Mouse (Mus musculus) kidney, embryonic 14.5 days (tissue): Measurements from ENCODE around the gene Nup98. TPM values are rescaled to one million over a fixed set of nuclear protein-coding genes. Genes with fewer than 3 reads are reported as not detected.

Source experiments
- ATAC-seq: fragments of 200-750 bp; cut with Nextera tagmentation; 2 replicates; pipeline ENCODE4 v1.8.0; 2017; ENCODE audit warnings: moderate number of reproducible peaks, mild to moderate bottlenecking, moderate TSS enrichment, moderate library complexity; ENCODE audit not compliant: low FRiP score, low TSS enrichment
- H3K27ac ChIP-seq: fragments of 300-500 bp; sonication (generic); 2 replicates; pipeline ENCODE4 v1.5.1; 2014; ENCODE audit warnings: low read depth, mild to moderate bottlenecking, low read length, moderate library complexity, mixed read lengths
- H3K27me3 ChIP-seq: fragments of 300-500 bp; sonication (generic); 2 replicates; pipeline ENCODE4 v1.6.1; 2014; ENCODE audit warnings: mild to moderate bottlenecking, low read length; ENCODE audit not compliant: control insufficient read depth, insufficient read depth
- H3K36me3 ChIP-seq: fragments of 300-500 bp; sonication (generic); 2 replicates; pipeline ENCODE4 v1.6.1; 2014; ENCODE audit warnings: low read length, mixed read lengths; ENCODE audit not compliant: control insufficient read depth, insufficient read depth
- H3K4me1 ChIP-seq: fragments of 300-500 bp; sonication (generic); 2 replicates; pipeline ENCODE4 v1.6.1; 2014; ENCODE audit warnings: low read length, mixed read lengths; ENCODE audit not compliant: control insufficient read depth, insufficient read depth
- H3K4me2 ChIP-seq: fragments of 300-500 bp; sonication (generic); replicated peaks from 2 replicates; pipeline ENCODE4 v1.6.1; 2014; ENCODE audit warnings: low read depth, mild to moderate bottlenecking, low read length
- H3K4me3 ChIP-seq: fragments of 300-500 bp; sonication (generic); 2 replicates; pipeline ENCODE4 v1.5.1; 2014; ENCODE audit warnings: mild to moderate bottlenecking, low read length
- H3K9ac ChIP-seq: fragments of 300-500 bp; sonication (generic); 2 replicates; pipeline ENCODE4 v1.6.1; 2014; ENCODE audit warnings: low read depth, mild to moderate bottlenecking, low read length, moderate library complexity
- H3K9me3 ChIP-seq: fragments of 300-500 bp; sonication (generic); 2 replicates; pipeline ENCODE4 v1.6.1; 2016; ENCODE audit warnings: low read length; ENCODE audit not compliant: control insufficient read depth
- WGBS: fragments of 180-500 bp; shearing (Covaris S2); extraction: QIAGEN DNeasy Blood & Tissue Kit; methylation state at CpG from one replicate; pipeline ENCODE4 v1.1.7; 2014; 5-methylcytosine and 5-hydroxymethylcytosine counted together
- polyA plus RNA-seq: library from polyadenylated mRNA; unstranded; fragments of >200 nt; fragmentation: Nextera tagmentation; extraction: Ambion mirVana; gene quantifications from 2 replicates; pipeline ENCODE4 v1.2.1, GENCODE M21; 2014

The Nup98 gene
- polyA plus RNA-seq = 37.5 and 55.4 TPM in 2 replicates

- under 1% methylated on average over 80 of the region's 87 CpGs for WGBS
- H3K4me3 ChIP-seq = peak within 1 kb of the TSS; percentile 78
- no peaks in the 10 kb centered on the region for H3K27me3 ChIP-seq
- peak; percentile 99 for ATAC-seq
- peak within 1 kb of the TSS; percentile 65 for H3K4me2 ChIP-seq
- peaks cover 8% of the 10 kb centered on the region for H3K4me1 ChIP-seq
- H3K9me3 ChIP-seq = no peaks in the 10 kb centered on the region
- H3K36me3 ChIP-seq = no peaks in the 10 kb centered on the region; the same call in 1 of the 2 replicates
- peak within 1 kb of the TSS; percentile 90 for H3K9ac ChIP-seq
- H3K27ac ChIP-seq = peak within 1 kb of the TSS; percentile 85
Measured at GRCm38 (mm10) chr7:102209756-102210721, at the start of gene Nup98, which contains the start of gene Pgap2. TSS of gene Nup98 (minus strand) at chr7:102210176. TSS of gene Pgap2 (plus strand) at chr7:102210208.

GRCm38 (mm10) chr7:102258753-102259152 lies 48.8 kb upstream of the Nup98 start:
- Histone ChIP-seq H3K4me3 (no peak overlapping the region), H3K9ac (no peak overlapping the region), H3K4me2 (no peak overlapping the region), H3K4me1 (no peaks in the 10 kb centered on the region), H3K27me3 (no peaks in the 10 kb centered on the region), H3K27ac (no peak overlapping the region), H3K9me3 (no peaks in the 10 kb centered on the region), H3K36me3 (no peaks in the 10 kb centered on the region)
- no peak for ATAC-seq
- 71% methylated on average over 3 of the region's 3 CpGs for WGBS

DNA sequence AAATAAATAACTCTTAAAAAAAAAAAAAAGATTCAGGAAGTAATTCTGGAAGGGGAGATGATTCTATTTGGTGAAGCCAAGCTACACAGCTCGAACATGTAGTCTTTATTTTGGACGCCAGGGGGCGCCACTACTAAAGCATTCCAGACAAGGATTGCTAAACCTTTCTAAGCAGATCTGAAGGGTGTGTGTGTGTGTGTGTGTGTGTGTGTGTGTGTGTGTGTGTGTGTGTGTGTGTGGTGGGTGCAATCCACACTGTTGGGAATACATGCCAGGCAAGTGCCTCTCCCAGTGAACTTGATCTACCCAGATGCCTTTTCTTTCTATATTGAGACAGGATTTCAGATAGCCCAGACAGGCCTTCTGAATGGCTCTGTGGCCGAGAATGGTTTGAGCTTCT lies 48.2 kb upstream of the Nup98 start:
- no peaks in the 10 kb centered on the region for H3K4me1 ChIP-seq
- H3K9me3 ChIP-seq = no peaks in the 10 kb centered on the region
- H3K4me3 ChIP-seq = no peak overlapping the region
- H3K4me2 ChIP-seq = no peak overlapping the region
- H3K36me3 ChIP-seq = no peaks in the 10 kb centered on the region
- 23% methylated on average over 4 of the region's 4 CpGs for WGBS
- no peaks in the 10 kb centered on the region for H3K27me3 ChIP-seq
- 0 out of 2 replicates have a peak, but pooled peaks have one; percentile 77 for ATAC-seq
- H3K27ac ChIP-seq = no peak overlapping the region
- H3K9ac ChIP-seq = no peak overlapping the region

- 81% methylated on average over 3 of the region's 3 CpGs for WGBS
- H3K4me2 ChIP-seq = no peak overlapping the region
- ATAC-seq = no peak
Measured at GRCm38 (mm10) chr7:102256636-102257035, 46.7 kb upstream of the Nup98 start.

GRCm38 (mm10) chr7:102255954-102256353 lies 46.0 kb upstream of the Nup98 start, which contains the start of gene Rhog:
TSS of gene Rhog (minus strand) at chr7:102256054.
- H3K9ac ChIP-seq = no peak within 1 kb of the TSS
- no peaks in the 10 kb centered on the region for H3K4me1 ChIP-seq
- no peak within 1 kb of the TSS for H3K4me2 ChIP-seq
- no peak within 1 kb of the TSS for H3K4me3 ChIP-seq
- H3K36me3 ChIP-seq = no peaks in the 10 kb centered on the region
- no peaks in the 10 kb centered on the region for H3K9me3 ChIP-seq
- H3K27ac ChIP-seq = no peak within 1 kb of the TSS
- ATAC-seq = no peak
- no peaks in the 10 kb centered on the region for H3K27me3 ChIP-seq
- WGBS = 88% methylated on average over 3 of the region's 3 CpGs

More at GRCm38 (mm10) chr7:102256636-102257035, 46.7 kb upstream of the Nup98 start:
- Histone ChIP-seq H3K9ac (no peak overlapping the region), H3K27ac (no peak overlapping the region), H3K27me3 (no peaks in the 10 kb centered on the region), H3K4me1 (no peaks in the 10 kb centered on the region), H3K9me3 (no peaks in the 10 kb centered on the region), H3K4me3 (no peak overlapping the region), H3K36me3 (no peaks in the 10 kb centered on the region)

DNA sequence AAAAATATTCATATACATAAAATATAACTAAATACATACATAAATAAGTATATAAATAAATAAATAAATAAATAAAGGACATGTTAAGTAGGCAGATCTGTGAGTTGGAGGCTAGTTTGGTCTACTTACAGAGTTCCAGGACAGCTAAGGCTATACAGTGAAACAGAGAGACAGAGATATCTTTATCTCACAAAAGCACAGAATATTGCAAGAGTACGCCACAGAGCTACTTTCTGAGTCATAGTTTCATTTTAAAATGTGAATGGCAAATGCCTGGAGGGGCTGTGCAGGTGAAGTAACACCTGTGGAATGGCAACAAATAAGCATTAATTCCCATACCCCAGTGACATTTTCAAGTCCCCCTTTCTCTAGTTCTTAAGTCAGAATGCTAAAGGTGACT lies 43.7 kb upstream of the Nup98 start:
- Histone ChIP-seq H3K9ac (no peak overlapping the region), H3K27me3 (no peaks in the 10 kb centered on the region), H3K4me3 (no peak overlapping the region), H3K4me2 (no peak overlapping the region), H3K27ac (no peak overlapping the region), H3K9me3 (no peaks in the 10 kb centered on the region), H3K36me3 (no peaks in the 10 kb centered on the region), H3K4me1 (peaks cover 6% of the 10 kb centered on the region)
- no peak for ATAC-seq
- WGBS = 91% methylated on average over 1 of the region's 1 CpGs

DNA sequence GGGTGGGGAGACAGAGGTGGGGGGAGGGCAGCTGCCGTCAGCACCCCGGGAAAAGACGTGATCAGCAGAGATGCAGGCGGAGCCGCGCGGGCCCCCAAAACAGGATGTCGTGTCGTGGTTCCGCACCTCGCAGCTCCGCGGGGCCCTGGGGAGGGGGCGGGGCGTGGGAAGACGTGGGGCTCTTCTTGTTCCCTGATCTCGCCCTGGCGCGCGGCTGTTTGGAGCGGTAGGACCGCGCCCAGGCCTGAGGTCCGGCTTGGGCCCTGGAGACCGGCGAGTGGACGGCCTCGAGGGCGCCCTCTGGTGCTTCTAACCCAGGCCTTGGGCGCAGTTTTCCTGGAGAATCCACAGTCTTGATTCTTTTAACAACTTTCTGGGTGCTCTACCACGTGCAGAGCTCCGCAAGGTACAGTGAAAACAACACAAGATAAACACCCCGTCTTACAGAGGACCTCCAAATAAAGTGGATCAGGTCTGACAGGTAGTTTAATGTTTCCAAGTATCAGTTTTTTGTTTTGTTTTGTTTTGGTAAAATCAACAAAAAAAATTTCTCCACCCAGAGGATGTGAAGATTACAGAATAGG lies 40.7 kb upstream of the Nup98 start:
- WGBS = under 1% methylated on average over 29 of the region's 33 CpGs
- Histone ChIP-seq H3K4me1 (peaks cover 34% of the 10 kb centered on the region), H3K9me3 (no peaks in the 10 kb centered on the region), H3K27me3 (no peaks in the 10 kb centered on the region), H3K36me3 (no peaks in the 10 kb centered on the region), H3K9ac (peak overlapping the region; percentile 88), H3K4me3 (peak overlapping the region; percentile 85), H3K4me2 (peak overlapping the region; percentile 85), H3K27ac (peak overlapping the region; percentile 96)
- peak; percentile 79 for ATAC-seq

DNA sequence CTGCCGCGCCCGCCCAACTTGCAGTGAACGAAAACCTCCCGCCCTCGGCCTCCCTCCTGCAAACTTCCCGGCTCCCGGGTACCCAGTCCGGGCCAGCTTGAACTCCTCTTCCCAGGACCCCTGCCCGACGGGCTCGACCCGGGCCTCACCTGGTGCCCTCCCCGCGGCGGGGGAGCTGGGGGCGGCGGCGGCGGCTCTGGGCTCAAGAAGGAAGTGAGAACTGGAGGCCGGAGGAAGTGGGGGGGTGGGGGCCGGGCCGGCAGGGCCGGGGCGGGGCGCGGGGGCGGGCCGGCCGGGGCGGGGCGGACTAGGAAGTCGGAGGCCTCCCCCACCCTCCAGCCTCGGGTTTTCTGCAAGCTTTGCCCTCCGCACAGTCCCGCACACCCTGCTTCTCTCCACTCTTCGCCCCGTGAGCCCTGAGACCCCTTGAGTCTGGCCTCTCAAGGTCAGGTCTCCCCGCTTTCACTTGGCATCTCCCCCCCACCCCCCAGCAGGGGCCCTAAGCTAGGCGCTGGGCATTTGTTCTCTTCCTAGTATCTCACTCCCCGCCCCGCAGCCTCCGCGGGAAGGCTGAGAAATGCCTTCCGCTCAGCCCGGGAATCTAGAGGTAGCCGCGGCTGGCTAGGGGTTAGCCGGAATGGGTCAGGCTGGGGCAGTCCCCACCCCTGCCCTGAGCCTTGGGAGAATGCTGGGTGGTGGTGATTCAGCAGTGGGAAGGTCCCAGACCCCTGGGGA lies 40.1 kb upstream of the Nup98 start:
- no peaks in the 10 kb centered on the region for H3K9me3 ChIP-seq
- H3K36me3 ChIP-seq = no peaks in the 10 kb centered on the region
- H3K4me3 ChIP-seq = peak overlapping the region; percentile 85
- H3K9ac ChIP-seq = peak overlapping the region; percentile 88
- WGBS = under 1% methylated on average over 34 of the region's 49 CpGs
- H3K27me3 ChIP-seq = no peaks in the 10 kb centered on the region
- ATAC-seq = peak; percentile 85
- H3K4me2 ChIP-seq = peak overlapping the region; percentile 85
- peak overlapping the region; percentile 96 for H3K27ac ChIP-seq
- H3K4me1 ChIP-seq = peaks cover 37% of the 10 kb centered on the region
